Mouse (Mus musculus): Measurements from ENCODE around the gene Angpt4. TPM values are rescaled to one million over a fixed set of nuclear protein-coding genes. Genes with fewer than 3 reads are reported as not detected.

The Angpt4 gene
- 0.25 TPM in 1 of 2 replicates, not detected in the other for polyA plus RNA-seq (2011; ENCODE audit: insufficient read depth, insufficient read length, low read depth, missing spikeins)

DNA sequence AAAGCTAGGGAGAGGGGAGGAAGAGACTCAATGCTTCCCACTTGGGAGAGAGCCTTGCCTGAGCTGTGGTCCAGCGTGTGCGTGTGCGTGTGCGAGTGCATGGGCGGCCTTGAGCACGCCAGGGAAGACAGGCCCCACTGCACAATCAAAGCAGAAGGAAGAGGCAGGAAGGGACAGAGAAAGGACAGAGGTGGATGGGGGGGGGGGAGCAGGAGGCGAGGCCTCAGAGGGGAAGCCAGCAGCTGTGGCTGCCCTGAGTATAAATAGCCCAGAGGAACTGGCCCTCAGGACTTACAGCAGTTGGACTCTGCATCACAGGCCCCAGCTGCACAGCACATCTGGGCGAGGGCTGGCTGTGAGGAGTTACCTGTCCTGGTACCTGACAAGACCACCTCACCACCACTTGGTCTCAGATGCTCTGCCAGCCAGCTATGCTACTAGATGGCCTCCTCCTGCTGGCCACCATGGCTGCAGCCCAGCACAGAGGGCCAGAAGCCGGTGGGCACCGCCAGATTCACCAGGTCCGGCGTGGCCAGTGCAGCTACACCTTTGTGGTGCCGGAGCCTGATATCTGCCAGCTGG lies at the start of gene Angpt4:
Gene Angpt4 (plus strand): TSS at position 292 of the 582 bp plus-strand sequence.
- no peaks in the 10 kb centered on the region; the same call in 1 of the 2 replicates for H3K27me3 ChIP-seq (ENCODE audit: control insufficient read depth, insufficient read depth, low read length, poor library complexity, severe bottlenecking)
- H3K4me3 ChIP-seq (ENCODE audit: low read depth, low read length) = no peak within 1 kb of the TSS
- no peaks in the 10 kb centered on the region for H3K4me1 ChIP-seq (ENCODE audit: control insufficient read depth, insufficient read depth, low read length)
- TF ChIP-seq EP300 (IDR thresholded peaks at IDR 0.05; ENCODE audit: insufficient read depth, low read depth, low read length) (no peak), CTCF (IDR thresholded peaks at IDR 0.05; ENCODE audit: low read depth, low read length) (no peak), POLR2A (IDR thresholded peaks at IDR 0.05; ENCODE audit: insufficient read depth, low read length) (no peak)
- H3K9me3 ChIP-seq (replicated peaks; ENCODE audit: control insufficient read depth, insufficient read depth, low read length, poor library complexity, severe bottlenecking) = no peaks in the 10 kb centered on the region
- no peak within 1 kb of the TSS for H3K9ac ChIP-seq (ENCODE audit: low read depth, poor library complexity, severe bottlenecking)
- H3K36me3 ChIP-seq (ENCODE audit: control insufficient read depth, insufficient read depth, low read length, poor library complexity, severe bottlenecking) = no peaks in the 10 kb centered on the region
- H3K27ac ChIP-seq (ENCODE audit: insufficient read depth, low read length) = no peak within 1 kb of the TSS

DNA sequence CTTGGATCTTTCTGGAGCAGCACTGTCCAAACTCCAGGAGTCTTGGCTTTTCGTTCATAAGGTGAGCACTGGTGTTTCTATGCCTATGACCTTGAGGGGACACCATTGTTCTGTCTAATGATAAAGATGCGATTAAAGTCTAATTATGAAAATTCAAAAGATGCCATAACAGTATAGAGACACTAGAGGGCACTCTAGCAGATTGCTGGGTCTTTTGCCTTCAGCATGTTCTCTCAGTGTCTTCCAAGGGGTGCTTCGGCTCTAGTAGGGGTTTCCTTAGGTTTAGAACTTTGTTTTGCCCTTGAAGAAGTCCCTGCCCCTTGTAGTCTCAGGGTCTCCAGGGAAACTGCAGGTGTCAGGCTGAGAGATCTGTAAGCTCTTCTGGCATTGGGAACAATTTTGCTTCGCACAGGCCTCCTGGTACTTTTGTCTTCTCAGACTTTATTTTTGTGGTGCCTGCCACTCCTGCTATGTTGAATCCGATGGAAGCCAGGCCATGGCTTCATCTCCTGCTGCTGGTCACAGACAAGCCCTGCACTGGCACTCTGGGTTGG lies 48.7 kb upstream of the Angpt4 start:
- H3K27me3 ChIP-seq (ENCODE audit: control insufficient read depth, insufficient read depth, low read length, poor library complexity, severe bottlenecking) = no peaks in the 10 kb centered on the region
- no peak overlapping the region for H3K4me3 ChIP-seq (ENCODE audit: low read depth, low read length)
- no peak overlapping the region for H3K9ac ChIP-seq (ENCODE audit: low read depth, poor library complexity, severe bottlenecking)
- no peaks in the 10 kb centered on the region for H3K36me3 ChIP-seq (ENCODE audit: control insufficient read depth, insufficient read depth, low read length, poor library complexity, severe bottlenecking)
- TF ChIP-seq POLR2A (IDR thresholded peaks at IDR 0.05; ENCODE audit: insufficient read depth, low read length) (no peak), CTCF (IDR thresholded peaks at IDR 0.05; ENCODE audit: low read depth, low read length) (no peak), EP300 (IDR thresholded peaks at IDR 0.05; ENCODE audit: insufficient read depth, low read depth, low read length) (no peak)
- no peaks in the 10 kb centered on the region for H3K4me1 ChIP-seq (ENCODE audit: control insufficient read depth, insufficient read depth, low read length)
- no peak overlapping the region for H3K27ac ChIP-seq (ENCODE audit: insufficient read depth, low read length)
- no peaks in the 10 kb centered on the region for H3K9me3 ChIP-seq (replicated peaks; ENCODE audit: control insufficient read depth, insufficient read depth, low read length, poor library complexity, severe bottlenecking)

DNA sequence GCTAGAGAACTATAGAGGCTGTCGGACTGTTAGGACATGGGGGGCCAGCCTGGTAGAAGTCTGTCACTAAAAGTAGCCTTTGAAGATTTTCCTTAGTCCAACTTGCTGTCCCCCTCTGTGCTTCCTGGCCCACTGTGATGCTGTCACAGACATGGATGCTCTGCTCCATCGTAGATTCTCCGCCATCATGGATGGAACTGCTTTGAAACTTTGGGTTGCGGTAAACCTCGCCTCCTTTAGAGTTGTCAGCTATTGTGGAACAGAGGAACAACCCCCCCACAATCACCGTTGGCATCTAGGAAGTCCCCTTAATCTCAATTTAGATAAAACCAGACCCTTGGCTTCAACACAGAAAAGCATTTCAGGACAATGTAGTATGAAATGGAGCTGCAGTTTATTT lies 46.1 kb upstream of the Angpt4 start:
- Histone ChIP-seq H3K9ac (ENCODE audit: low read depth, poor library complexity, severe bottlenecking) (no peak overlapping the region), H3K4me1 (ENCODE audit: control insufficient read depth, insufficient read depth, low read length) (no peaks in the 10 kb centered on the region), H3K27ac (ENCODE audit: insufficient read depth, low read length) (no peak overlapping the region), H3K9me3 (replicated peaks; ENCODE audit: control insufficient read depth, insufficient read depth, low read length, poor library complexity, severe bottlenecking) (no peaks in the 10 kb centered on the region), H3K4me3 (ENCODE audit: low read depth, low read length) (no peak overlapping the region), H3K27me3 (ENCODE audit: control insufficient read depth, insufficient read depth, low read length, poor library complexity, severe bottlenecking) (no peaks in the 10 kb centered on the region), H3K36me3 (ENCODE audit: control insufficient read depth, insufficient read depth, low read length, poor library complexity, severe bottlenecking) (no peaks in the 10 kb centered on the region)
- TF ChIP-seq POLR2A (IDR thresholded peaks at IDR 0.05; ENCODE audit: insufficient read depth, low read length) = no peak
- TF ChIP-seq EP300 (IDR thresholded peaks at IDR 0.05; ENCODE audit: insufficient read depth, low read depth, low read length) = no peak
- TF ChIP-seq CTCF (IDR thresholded peaks at IDR 0.05; ENCODE audit: low read depth, low read length) = no peak

DNA sequence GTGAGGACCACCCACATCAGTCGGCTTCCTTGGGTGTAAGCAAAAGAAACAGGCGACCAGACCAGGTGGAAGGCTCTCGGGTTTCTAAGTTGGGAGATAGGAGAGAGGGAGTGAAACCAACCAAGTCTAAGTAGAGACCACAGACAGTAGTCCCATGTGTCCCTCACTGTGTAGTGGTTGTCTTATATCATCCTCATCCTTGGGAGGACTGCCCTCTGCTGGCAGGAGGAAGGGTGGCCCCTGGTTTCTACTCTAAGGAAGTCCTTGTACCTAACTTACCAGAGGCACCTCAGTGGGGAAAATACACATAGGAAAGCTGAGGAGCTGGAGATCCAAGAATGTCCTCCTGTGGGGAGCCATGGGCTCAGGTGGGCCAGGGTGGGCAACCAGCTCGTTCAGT lies 44.5 kb upstream of the Angpt4 start:
- no peaks in the 10 kb centered on the region for H3K36me3 ChIP-seq (ENCODE audit: control insufficient read depth, insufficient read depth, low read length, poor library complexity, severe bottlenecking)
- TF ChIP-seq POLR2A (IDR thresholded peaks at IDR 0.05; ENCODE audit: insufficient read depth, low read length) (no peak), CTCF (IDR thresholded peaks at IDR 0.05; ENCODE audit: low read depth, low read length) (peak; percentile 82), EP300 (IDR thresholded peaks at IDR 0.05; ENCODE audit: insufficient read depth, low read depth, low read length) (no peak)
- H3K9ac ChIP-seq (ENCODE audit: low read depth, poor library complexity, severe bottlenecking) = no peak overlapping the region
- no peak overlapping the region for H3K27ac ChIP-seq (ENCODE audit: insufficient read depth, low read length)
- H3K4me3 ChIP-seq (ENCODE audit: low read depth, low read length) = no peak overlapping the region
- H3K9me3 ChIP-seq (replicated peaks; ENCODE audit: control insufficient read depth, insufficient read depth, low read length, poor library complexity, severe bottlenecking) = no peaks in the 10 kb centered on the region
- H3K27me3 ChIP-seq (ENCODE audit: control insufficient read depth, insufficient read depth, low read length, poor library complexity, severe bottlenecking) = no peaks in the 10 kb centered on the region
- no peaks in the 10 kb centered on the region for H3K4me1 ChIP-seq (ENCODE audit: control insufficient read depth, insufficient read depth, low read length)

DNA sequence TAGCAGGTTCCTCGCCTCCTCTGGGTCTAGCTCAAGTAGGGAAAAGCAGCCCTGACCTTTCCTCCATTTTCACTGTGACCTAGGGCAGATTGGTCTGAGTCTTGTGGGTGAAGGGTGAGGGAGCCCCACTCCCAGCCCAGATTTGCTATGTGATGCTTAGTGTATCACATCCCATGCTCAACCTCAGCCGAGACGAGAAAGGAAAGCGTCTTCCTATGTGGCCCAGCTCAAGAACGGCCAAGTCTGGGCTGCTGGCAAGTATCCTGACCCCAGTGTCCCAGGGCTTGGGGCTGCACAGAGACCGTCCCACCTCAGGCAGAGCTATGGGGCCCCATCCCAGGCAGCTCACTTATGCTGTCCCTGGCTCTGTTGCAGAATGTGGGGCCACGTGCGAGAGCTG lies 42.8 kb upstream of the Angpt4 start:
- Histone ChIP-seq H3K4me1 (ENCODE audit: control insufficient read depth, insufficient read depth, low read length) (no peaks in the 10 kb centered on the region), H3K9me3 (replicated peaks; ENCODE audit: control insufficient read depth, insufficient read depth, low read length, poor library complexity, severe bottlenecking) (no peaks in the 10 kb centered on the region), H3K36me3 (ENCODE audit: control insufficient read depth, insufficient read depth, low read length, poor library complexity, severe bottlenecking) (no peaks in the 10 kb centered on the region), H3K9ac (ENCODE audit: low read depth, poor library complexity, severe bottlenecking) (no peak overlapping the region), H3K27ac (ENCODE audit: insufficient read depth, low read length) (no peak overlapping the region), H3K27me3 (ENCODE audit: control insufficient read depth, insufficient read depth, low read length, poor library complexity, severe bottlenecking) (no peaks in the 10 kb centered on the region), H3K4me3 (ENCODE audit: low read depth, low read length) (no peak overlapping the region)
- TF ChIP-seq CTCF (IDR thresholded peaks at IDR 0.05; ENCODE audit: low read depth, low read length) (no peak), EP300 (IDR thresholded peaks at IDR 0.05; ENCODE audit: insufficient read depth, low read depth, low read length) (no peak), POLR2A (IDR thresholded peaks at IDR 0.05; ENCODE audit: insufficient read depth, low read length) (no peak)

DNA sequence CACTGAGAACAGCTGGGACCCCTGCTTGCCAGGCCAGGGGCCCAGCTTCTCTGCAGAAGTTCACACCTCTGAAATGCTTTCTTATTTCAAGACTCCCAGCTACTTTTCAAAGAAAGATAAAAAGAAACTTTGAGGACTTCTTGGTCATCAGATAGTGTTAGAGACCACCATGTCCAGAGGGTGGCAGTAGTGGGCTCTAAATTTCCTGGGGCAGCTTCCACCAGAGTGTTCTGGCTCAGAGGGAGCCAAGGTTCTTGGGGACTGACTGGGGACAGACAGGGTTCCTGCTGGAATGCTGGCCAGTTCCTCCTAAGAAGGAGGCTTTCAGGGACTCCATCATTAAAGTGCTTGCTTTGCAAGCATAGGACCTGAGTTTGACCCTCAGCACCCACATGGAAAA lies 36.5 kb upstream of the Angpt4 start:
- Histone ChIP-seq H3K27ac (ENCODE audit: insufficient read depth, low read length) (no peak overlapping the region), H3K27me3 (ENCODE audit: control insufficient read depth, insufficient read depth, low read length, poor library complexity, severe bottlenecking) (no peaks in the 10 kb centered on the region), H3K9me3 (replicated peaks; ENCODE audit: control insufficient read depth, insufficient read depth, low read length, poor library complexity, severe bottlenecking) (no peaks in the 10 kb centered on the region), H3K9ac (ENCODE audit: low read depth, poor library complexity, severe bottlenecking) (no peak overlapping the region), H3K36me3 (ENCODE audit: control insufficient read depth, insufficient read depth, low read length, poor library complexity, severe bottlenecking) (no peaks in the 10 kb centered on the region), H3K4me1 (ENCODE audit: control insufficient read depth, insufficient read depth, low read length) (no peaks in the 10 kb centered on the region), H3K4me3 (ENCODE audit: low read depth, low read length) (no peak overlapping the region)
- no peak for TF ChIP-seq POLR2A (IDR thresholded peaks at IDR 0.05; ENCODE audit: insufficient read depth, low read length)
